Mouse (Mus musculus) adrenal gland, adult 18-20 months (tissue): Measurements from ENCODE around the gene Zcchc14. TPM values are rescaled to one million over a fixed set of nuclear protein-coding genes. Genes with fewer than 3 reads are reported as not detected.
A peak's percentile ranks its signal among the peaks of the same experiment; 100 is the strongest.

Experiments used
- DNase-seq, 2 experiments: peaks; one replicate each; pipeline ENCODE4 v3.0.0; 2021 to 2022; ENCODE audit warnings: low spot score in 2 of 2
- total RNA-seq, 2 experiments: library from RNA; stranded (reverse); gene quantifications; 1 replicate in 1 of 2; 2 replicates in 1 of 2; pipeline ENCODE4 v1.2.3; 2021

Gene Zcchc14
- total RNA-seq, 2 experiments from 2014 or later, result 31.8 to 34.6 TPM

- no peak for DNase-seq
Observed at GRCm38 (mm10) chr8:121589205-121589726, 63.4 kb downstream of the Zcchc14 start.

- no peak for DNase-seq
Observed at GRCm38 (mm10) chr8:121588750-121589149, 64.0 kb downstream of the Zcchc14 start.

GRCm38 (mm10) chr8:121585159-121585825 lies 67.4 kb downstream of the Zcchc14 start:
- DNase-seq, result peak; percentile 98 to 99

- no peak for DNase-seq
Observed at GRCm38 (mm10) chr8:121584730-121585129, 68.0 kb downstream of the Zcchc14 start.

- DNase-seq, result no peak
Observed at GRCm38 (mm10) chr8:121583653-121584052, 69.0 kb downstream of the Zcchc14 start.

GRCm38 (mm10) chr8:121580465-121580864 lies 72.2 kb downstream of the Zcchc14 start:
- DNase-seq, result no peak

GRCm38 (mm10) chr8:121578676-121579451 lies 73.8 kb downstream of the Zcchc14 start, which contains the start of gene Fbxo31:
Gene Fbxo31, minus strand, starts transcription at chr8:121578806.
- peak; percentile 91 to 92 for DNase-seq

GRCm38 (mm10) chr8:121577751-121578675 lies 74.7 kb downstream of the Zcchc14 start:
- DNase-seq, result no peak

GRCm38 (mm10) chr8:121575661-121576060 lies 77.0 kb downstream of the Zcchc14 start:
- no peak for DNase-seq

GRCm38 (mm10) chr8:121573275-121573674 lies 79.4 kb downstream of the Zcchc14 start:
- DNase-seq, result peak; percentile 81 to 82

GRCm38 (mm10) chr8:121572121-121572520 lies 80.6 kb downstream of the Zcchc14 start:
- DNase-seq, result no peak

GRCm38 (mm10) chr8:121570801-121571200 lies 81.9 kb downstream of the Zcchc14 start:
- DNase-seq, result no peak

GRCm38 (mm10) chr8:121570335-121570734 lies 82.4 kb downstream of the Zcchc14 start:
- no peak for DNase-seq

GRCm38 (mm10) chr8:121568321-121568720 lies 84.4 kb downstream of the Zcchc14 start:
- no peak for DNase-seq

- no peak for DNase-seq
Observed at GRCm38 (mm10) chr8:121563701-121564100, 89.0 kb downstream of the Zcchc14 start.

GRCm38 (mm10) chr8:121562941-121563351 lies 89.8 kb downstream of the Zcchc14 start:
- DNase-seq, result no peak

GRCm38 (mm10) chr8:121561636-121562345 lies 90.9 kb downstream of the Zcchc14 start:
- no peak for DNase-seq

- DNase-seq, result no peak
Observed at GRCm38 (mm10) chr8:121560432-121561100, 92.1 kb downstream of the Zcchc14 start.

GRCm38 (mm10) chr8:121559801-121560200 lies 92.9 kb downstream of the Zcchc14 start:
- DNase-seq, result no peak

- no peak for DNase-seq
Observed at GRCm38 (mm10) chr8:121558538-121558937, 94.2 kb downstream of the Zcchc14 start.
